Mouse (Mus musculus) erythroblast, adult 5-6 weeks (primary cell): ENCODE results near the gene Rpn2. TPM values are rescaled to one million over a fixed set of nuclear protein-coding genes. Genes with fewer than 3 reads are reported as not detected.

ENCODE experiments used
- ATAC-seq: replicated peaks from 2 replicates; pipeline ENCODE4 v1.8.0; 2016; ENCODE audit warnings: moderate number of reproducible peaks, mild to moderate bottlenecking, moderate TSS enrichment, inconsistent platforms; ENCODE audit not compliant: poor library complexity, low FRiP score, severe bottlenecking
- total RNA-seq, 2 experiments: library from RNA; stranded (forward) in 1 of 2; stranded (reverse) in 1 of 2; fragments of 150-400 nt in 1 of 2; fragments of 200-764, 138-1000 nt in 1 of 2; gene quantifications; 2 replicates each; pipeline versions ENCODE4 v1.2.3 to v1.2.4; 2015 to 2017; ENCODE audit warnings: low replicate concordance in 2 of 2

Gene Rpn2
- total RNA-seq, 2 experiments from 2014 or later = 53.3 to 67.8 TPM

- no peak for ATAC-seq
Observed at GRCm38 (mm10) chr2:157342328-157342926, 63.6 kb downstream of the Rpn2 start.

GRCm38 (mm10) chr2:157343337-157343736 lies 64.5 kb downstream of the Rpn2 start:
- no peak for ATAC-seq

GRCm38 (mm10) chr2:157347361-157348159 lies 68.7 kb downstream of the Rpn2 start, which contains the start of gene Ghrh:
TSS of gene Ghrh (minus strand) at chr2:157347506.
- no peak for ATAC-seq

GRCm38 (mm10) chr2:157349121-157349778 lies 70.4 kb downstream of the Rpn2 start:
- no peak for ATAC-seq

- no peak for ATAC-seq
Observed at GRCm38 (mm10) chr2:157353183-157353582, 74.4 kb downstream of the Rpn2 start.

- ATAC-seq = no peak
Observed at GRCm38 (mm10) chr2:157354106-157354505, 75.3 kb downstream of the Rpn2 start.

GRCm38 (mm10) chr2:157360028-157360427 lies 81.2 kb downstream of the Rpn2 start:
- no peak for ATAC-seq

GRCm38 (mm10) chr2:157363031-157363430 lies 84.2 kb downstream of the Rpn2 start:
- no peak for ATAC-seq

GRCm38 (mm10) chr2:157366762-157367161 lies 87.9 kb downstream of the Rpn2 start:
- no peak for ATAC-seq

GRCm38 (mm10) chr2:157367184-157367893 lies 88.5 kb downstream of the Rpn2 start, which contains the start of gene Manbal:
TSS of gene Manbal (plus strand) at chr2:157367594.
- peak; percentile 93 for ATAC-seq

- peak; percentile 40 for ATAC-seq
Observed at GRCm38 (mm10) chr2:157367991-157368390, 89.2 kb downstream of the Rpn2 start.

- ATAC-seq = no peak
Observed at GRCm38 (mm10) chr2:157371696-157372095, 92.9 kb downstream of the Rpn2 start.

- no peak for ATAC-seq
Observed at GRCm38 (mm10) chr2:157373681-157374080, 94.9 kb downstream of the Rpn2 start.

GRCm38 (mm10) chr2:157375051-157375450 lies 96.2 kb downstream of the Rpn2 start:
- no peak for ATAC-seq

Other genes starting within 250 kb of the Rpn2 start
- gene Soga1, start 199.8 kb upstream of the Rpn2 start, total RNA-seq (2015; ENCODE audit: low replicate concordance) = 0.21 and 1.3 TPM in 2 replicates
- gene Soga1, start 199.8 kb upstream of the Rpn2 start, total RNA-seq (2017; ENCODE audit: low replicate concordance) = 0.56 and 1.1 TPM in 2 replicates
- not detected in 2 replicates for gene Tldc2, start 192.0 kb upstream of the Rpn2 start, total RNA-seq (2015; ENCODE audit: low replicate concordance)
- not detected in 2 replicates for gene Tldc2, start 192.0 kb upstream of the Rpn2 start, total RNA-seq (2017; ENCODE audit: low replicate concordance)
- gene Samhd1, start 143.8 kb upstream of the Rpn2 start, total RNA-seq (2015; ENCODE audit: low replicate concordance) = 69.9 and 105 TPM in 2 replicates
- 81.6 and 89.4 TPM in 2 replicates for gene Samhd1, start 143.8 kb upstream of the Rpn2 start, total RNA-seq (2017; ENCODE audit: low replicate concordance)
- 31.5 and 34.9 TPM in 2 replicates for gene Rbl1, start 74.5 kb upstream of the Rpn2 start, total RNA-seq (2015; ENCODE audit: low replicate concordance)
- gene Rbl1, start 74.5 kb upstream of the Rpn2 start, total RNA-seq (2017; ENCODE audit: low replicate concordance) = 40.8 and 48.4 TPM in 2 replicates
- not detected in 2 replicates for gene Mroh8, start 532 bp downstream of the Rpn2 start, total RNA-seq (2015; ENCODE audit: low replicate concordance)
- not detected in 2 replicates for gene Mroh8, start 532 bp downstream of the Rpn2 start, total RNA-seq (2017; ENCODE audit: low replicate concordance)
- gene Ghrh, start 68.5 kb downstream of the Rpn2 start, total RNA-seq (2015; ENCODE audit: low replicate concordance) = not detected in 2 replicates
- gene Ghrh, start 68.5 kb downstream of the Rpn2 start, total RNA-seq (2017; ENCODE audit: low replicate concordance) = not detected in 2 replicates
- gene Manbal, start 88.6 kb downstream of the Rpn2 start, total RNA-seq (2015; ENCODE audit: low replicate concordance) = 7.1 and 11.0 TPM in 2 replicates
- gene Manbal, start 88.6 kb downstream of the Rpn2 start, total RNA-seq (2017; ENCODE audit: low replicate concordance) = 1.4 and 3.2 TPM in 2 replicates
- gene Src, start 139.4 kb downstream of the Rpn2 start, total RNA-seq (2015; ENCODE audit: low replicate concordance) = not detected in 2 replicates
- 0.09 and 2.1 TPM in 2 replicates for gene Src, start 139.4 kb downstream of the Rpn2 start, total RNA-seq (2017; ENCODE audit: low replicate concordance)